Mouse (Mus musculus): ENCODE measurements around the gene Pkig. TPM values are rescaled to one million over a fixed set of nuclear protein-coding genes. Genes with fewer than 3 reads are reported as not detected.
A peak's percentile ranks its signal among the peaks of the same experiment; 100 is the strongest.

The Pkig gene
- polyA plus RNA-seq, 1 experiment from 2014 or later, result 131 TPM

- Histone ChIP-seq H3K9me3 (no peaks in the 10 kb centered on the region), H3K27me3 (no peaks in the 10 kb centered on the region), H3K9ac (no peak overlapping the region), H3K4me1 (peaks cover 25% of the 10 kb centered on the region), H3K4me2 (replicated peaks) (no peak overlapping the region), H3K4me3 (no peak overlapping the region), H3K27ac (no peak overlapping the region), H3K36me3 (no peaks in the 10 kb centered on the region)
- 76% methylated on average over 8 of the region's 8 CpGs for WGBS
- no peak for ATAC-seq (ENCODE audit: low FRiP score, low read depth)
Measured at GRCm38 (mm10) chr2:163690409-163691304, 32.5 kb downstream of the Pkig start.

DNA sequence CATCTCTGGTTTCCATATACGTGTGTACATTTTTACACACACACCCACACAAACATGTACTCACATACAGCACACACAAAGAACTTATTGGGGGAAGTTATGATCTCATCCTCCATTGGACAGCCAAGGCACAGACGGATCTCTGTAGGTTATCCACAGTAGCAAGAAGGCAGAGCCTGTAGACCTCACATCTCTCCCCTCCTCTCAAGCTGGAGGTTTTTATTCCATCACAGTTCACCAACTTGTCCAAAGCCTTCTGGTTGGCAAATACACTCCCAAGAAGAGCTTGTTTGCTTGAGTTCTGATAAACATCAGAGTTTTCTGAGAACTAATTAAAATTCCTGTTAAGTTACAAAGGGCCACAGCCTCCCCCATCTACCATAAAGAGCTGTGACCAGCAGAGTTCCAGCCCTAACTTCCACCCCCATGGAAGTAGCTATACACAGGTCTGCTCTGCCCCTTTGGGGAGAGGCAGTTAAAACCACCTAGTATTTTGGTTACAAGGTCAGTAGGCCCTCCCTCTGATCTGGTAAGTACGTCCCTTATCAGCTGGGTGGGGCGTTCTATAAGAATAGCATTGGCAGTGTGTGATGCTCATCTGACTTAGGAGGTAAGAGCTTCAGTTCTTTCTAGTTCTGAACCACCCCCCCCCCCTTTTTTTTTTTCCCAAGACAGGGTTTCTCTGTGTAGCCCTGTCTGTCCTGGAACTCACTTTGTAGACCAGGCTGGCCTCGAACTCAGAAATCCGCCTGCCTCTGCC is 33.8 kb downstream of the Pkig start:
- H3K36me3 ChIP-seq, result no peaks in the 10 kb centered on the region
- H3K9ac ChIP-seq, result no peak overlapping the region
- no peaks in the 10 kb centered on the region for H3K9me3 ChIP-seq
- WGBS, result 88% methylated on average over 6 of the region's 6 CpGs
- no peaks in the 10 kb centered on the region for H3K27me3 ChIP-seq
- H3K27ac ChIP-seq, result no peak overlapping the region
- ATAC-seq (ENCODE audit: low FRiP score, low read depth), result no peak
- peaks cover 24% of the 10 kb centered on the region for H3K4me1 ChIP-seq
- H3K4me2 ChIP-seq (replicated peaks), result no peak overlapping the region
- H3K4me3 ChIP-seq, result no peak overlapping the region

DNA sequence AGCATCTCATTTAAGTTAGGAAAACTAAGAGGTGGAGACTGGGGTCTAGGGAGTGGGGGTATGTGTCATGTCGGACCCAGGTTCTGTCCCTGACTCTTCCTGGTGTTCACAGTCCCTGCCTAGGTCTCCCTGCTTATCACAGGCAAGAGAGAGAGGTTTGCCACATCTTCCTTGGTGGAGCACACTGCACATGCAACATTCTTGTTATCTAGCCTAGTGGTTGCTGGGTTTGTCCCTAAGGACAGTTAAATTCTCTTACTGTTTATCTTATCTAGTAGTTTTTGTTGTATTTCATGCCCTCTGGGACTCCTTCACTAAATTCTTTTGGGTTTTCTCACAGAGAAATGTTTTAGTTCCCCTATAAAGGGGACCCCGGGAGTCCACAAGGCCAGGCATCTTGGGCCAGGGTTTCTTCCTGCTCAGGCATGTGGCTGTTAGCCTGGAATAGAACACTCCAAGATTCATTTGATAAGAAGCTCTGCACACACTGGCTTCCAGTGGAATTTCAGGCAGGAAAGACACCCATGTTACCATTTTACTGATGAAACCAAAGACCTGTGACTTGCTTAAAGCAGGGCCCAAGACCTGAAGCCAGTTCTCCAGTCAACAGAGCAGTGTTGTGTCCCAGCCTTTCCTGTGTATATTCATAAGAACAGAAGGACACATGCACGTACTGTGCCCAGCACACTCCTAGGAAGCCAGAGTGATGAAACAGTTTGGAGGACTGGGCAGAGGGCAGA is 34.9 kb downstream of the Pkig start:
- Histone ChIP-seq H3K4me2 (replicated peaks) (no peak overlapping the region), H3K9me3 (no peaks in the 10 kb centered on the region), H3K9ac (no peak overlapping the region), H3K4me1 (peaks cover 26% of the 10 kb centered on the region), H3K27me3 (no peaks in the 10 kb centered on the region), H3K36me3 (no peaks in the 10 kb centered on the region), H3K4me3 (no peak overlapping the region), H3K27ac (peak overlapping the region; percentile 64; the same call in 1 of the 2 replicates)
- WGBS, result 79% methylated on average over 3 of the region's 3 CpGs
- ATAC-seq (ENCODE audit: low FRiP score, low read depth), result no peak

GRCm38 (mm10) chr2:163693716-163694314 is 35.6 kb downstream of the Pkig start:
- H3K9me3 ChIP-seq, result no peaks in the 10 kb centered on the region
- H3K4me3 ChIP-seq, result no peak overlapping the region
- no peak overlapping the region for H3K4me2 ChIP-seq (replicated peaks)
- H3K36me3 ChIP-seq, result no peaks in the 10 kb centered on the region
- H3K27ac ChIP-seq, result peak overlapping the region; percentile 64; the same call in 1 of the 2 replicates
- H3K9ac ChIP-seq, result 0 out of 2 replicates have a peak overlapping the region, but pooled peaks have one; percentile 43
- no peaks in the 10 kb centered on the region for H3K27me3 ChIP-seq
- H3K4me1 ChIP-seq, result peaks cover 33% of the 10 kb centered on the region
- WGBS, result 67% methylated on average over 9 of the region's 9 CpGs
- ATAC-seq (ENCODE audit: low FRiP score, low read depth), result no peak

- peaks cover 30% of the 10 kb centered on the region for H3K4me1 ChIP-seq
- H3K4me3 ChIP-seq, result no peak overlapping the region
- H3K27me3 ChIP-seq, result no peaks in the 10 kb centered on the region
- H3K9ac ChIP-seq, result no peak overlapping the region
- H3K9me3 ChIP-seq, result no peaks in the 10 kb centered on the region
- H3K27ac ChIP-seq, result no peak overlapping the region
- WGBS, result 61% methylated on average over 2 of the region's 2 CpGs
- H3K4me2 ChIP-seq (replicated peaks), result no peak overlapping the region
- ATAC-seq (ENCODE audit: low FRiP score, low read depth), result no peak
- no peaks in the 10 kb centered on the region for H3K36me3 ChIP-seq
Measured at GRCm38 (mm10) chr2:163696763-163697162, 38.6 kb downstream of the Pkig start.

DNA sequence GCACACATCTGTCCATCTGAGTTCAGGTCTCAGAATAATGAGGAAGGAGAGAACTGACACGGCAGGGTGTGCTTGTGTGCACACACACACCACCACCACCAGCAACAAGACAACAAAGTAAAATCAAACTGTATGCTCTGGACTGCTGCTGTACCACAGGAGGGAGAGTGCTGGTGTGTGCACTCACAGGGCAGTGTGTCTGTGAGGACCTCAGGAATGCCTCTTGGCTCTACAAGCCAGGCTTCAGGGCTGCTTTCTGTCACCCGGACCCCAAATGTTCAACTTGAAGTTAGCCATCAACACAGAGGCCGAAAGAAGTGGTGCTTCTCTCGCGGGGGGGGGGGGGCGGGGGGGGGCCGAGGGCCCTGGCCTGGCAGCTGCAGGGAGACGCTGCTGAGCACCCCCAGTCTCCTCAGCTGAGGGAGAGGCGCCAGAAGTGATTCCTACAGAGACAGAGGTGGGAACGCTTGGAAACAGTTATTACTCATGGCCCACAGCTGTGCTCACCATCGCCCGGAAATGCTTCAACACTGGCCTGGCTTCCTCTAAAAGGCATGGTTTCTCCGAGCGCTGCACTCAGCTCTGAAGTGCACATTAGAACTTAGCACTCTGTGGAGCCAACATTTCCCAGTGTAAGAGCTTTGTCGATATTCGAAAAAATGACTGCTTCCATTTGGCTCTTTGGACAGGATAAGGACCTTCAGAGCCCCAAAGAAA is 39.7 kb downstream of the Pkig start:
- Histone ChIP-seq H3K9me3 (no peaks in the 10 kb centered on the region), H3K4me2 (replicated peaks) (no peak overlapping the region; the same call in 1 of the 2 replicates), H3K4me1 (peaks cover 38% of the 10 kb centered on the region), H3K4me3 (no peak overlapping the region), H3K27ac (peak overlapping the region; percentile 72), H3K27me3 (no peaks in the 10 kb centered on the region), H3K36me3 (no peaks in the 10 kb centered on the region), H3K9ac (no peak overlapping the region)
- 41% methylated on average over 14 of the region's 16 CpGs for WGBS
- ATAC-seq (ENCODE audit: low FRiP score, low read depth), result peak; percentile 54; the same call in 1 of the 2 replicates

- H3K9ac ChIP-seq, result no peak overlapping the region
- no peak overlapping the region for H3K4me3 ChIP-seq
- no peak overlapping the region for H3K27ac ChIP-seq
- 86% methylated on average over 11 of the region's 11 CpGs for WGBS
- H3K9me3 ChIP-seq, result no peaks in the 10 kb centered on the region
- no peaks in the 10 kb centered on the region for H3K27me3 ChIP-seq
- H3K36me3 ChIP-seq, result no peaks in the 10 kb centered on the region
- H3K4me2 ChIP-seq (replicated peaks), result no peak overlapping the region
- peaks cover 34% of the 10 kb centered on the region for H3K4me1 ChIP-seq
- no peak for ATAC-seq (ENCODE audit: low FRiP score, low read depth)
Measured at GRCm38 (mm10) chr2:163699078-163699780, 41.0 kb downstream of the Pkig start.

DNA sequence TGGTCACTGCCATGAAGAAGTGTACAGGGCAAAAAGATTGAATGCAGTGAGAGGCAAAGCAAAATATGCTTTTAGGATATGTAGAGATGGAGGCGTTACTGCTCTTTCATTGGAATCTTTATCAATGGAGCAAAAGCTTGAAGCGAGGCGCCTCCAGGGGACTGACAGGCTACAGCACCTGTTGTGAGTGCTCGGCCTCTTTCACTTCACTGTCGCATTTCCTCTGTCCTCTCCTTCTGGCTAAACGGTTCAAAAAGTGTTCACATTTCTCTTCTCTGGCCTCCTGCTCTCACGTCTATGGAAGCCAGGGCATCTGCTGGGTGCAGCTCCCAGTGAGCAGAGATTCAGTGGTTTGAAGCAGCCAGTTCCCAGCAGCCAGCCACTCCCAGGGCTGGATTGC is 44.2 kb downstream of the Pkig start:
- Histone ChIP-seq H3K4me3 (no peak overlapping the region), H3K27me3 (no peaks in the 10 kb centered on the region), H3K36me3 (no peaks in the 10 kb centered on the region), H3K4me2 (replicated peaks) (no peak overlapping the region), H3K9me3 (no peaks in the 10 kb centered on the region), H3K4me1 (peaks cover 26% of the 10 kb centered on the region), H3K27ac (0 out of 2 replicates have a peak overlapping the region, but pooled peaks have one; percentile 28), H3K9ac (peak overlapping the region; percentile 45; the same call in 1 of the 2 replicates)
- 65% methylated on average over 7 of the region's 7 CpGs for WGBS
- no peak for ATAC-seq (ENCODE audit: low FRiP score, low read depth)

DNA sequence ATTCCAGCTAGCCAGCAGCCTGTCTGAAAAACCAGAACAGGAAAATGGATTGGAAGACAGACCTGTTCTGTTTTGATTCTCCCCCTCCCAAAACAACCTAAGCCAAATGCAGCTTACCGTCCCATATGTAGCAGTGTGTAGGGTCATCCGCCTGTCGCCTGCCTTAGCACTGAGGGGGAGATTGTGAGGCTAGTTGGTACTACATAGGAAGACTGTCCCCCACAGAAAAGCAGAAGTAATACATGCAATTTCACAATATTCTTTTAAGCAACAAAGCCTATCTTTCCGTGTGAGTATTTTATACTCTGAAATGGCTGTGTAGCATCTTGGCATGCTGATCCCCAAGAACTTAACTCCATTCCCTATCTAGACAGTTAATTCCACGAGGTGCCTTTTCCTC is 44.7 kb downstream of the Pkig start:
- 75% methylated on average over 5 of the region's 5 CpGs for WGBS

GRCm38 (mm10) chr2:163703599-163704260 is 45.5 kb downstream of the Pkig start:
- Histone ChIP-seq H3K27ac (no peak overlapping the region), H3K4me3 (no peak overlapping the region), H3K9ac (no peak overlapping the region), H3K36me3 (no peaks in the 10 kb centered on the region), H3K4me2 (replicated peaks) (no peak overlapping the region), H3K9me3 (no peaks in the 10 kb centered on the region), H3K4me1 (peaks cover 20% of the 10 kb centered on the region), H3K27me3 (no peaks in the 10 kb centered on the region)
- ATAC-seq (ENCODE audit: low FRiP score, low read depth), result no peak
- 83% methylated on average over 5 of the region's 5 CpGs for WGBS

More for the DNA sequence above, 44.7 kb downstream of the Pkig start:
- no peak for ATAC-seq (ENCODE audit: low FRiP score, low read depth)
- Histone ChIP-seq H3K9me3 (no peaks in the 10 kb centered on the region), H3K4me1 (peaks cover 26% of the 10 kb centered on the region), H3K9ac (peak overlapping the region; percentile 45; the same call in 1 of the 2 replicates), H3K4me3 (no peak overlapping the region), H3K36me3 (no peaks in the 10 kb centered on the region), H3K4me2 (replicated peaks) (no peak overlapping the region), H3K27ac (0 out of 2 replicates have a peak overlapping the region, but pooled peaks have one; percentile 28), H3K27me3 (no peaks in the 10 kb centered on the region)

All from limb, embryonic 13.5 days (tissue).